Mouse (Mus musculus): ENCODE results near the gene Proz. TPM values are rescaled to one million over a fixed set of nuclear protein-coding genes. Genes with fewer than 3 reads are reported as not detected.

Gene Proz
- 0.29 and 0.38 TPM in 2 replicates for polyA plus RNA-seq (2014; fragmentation: Nextera tagmentation; extraction: Ambion mirVana)

DNA sequence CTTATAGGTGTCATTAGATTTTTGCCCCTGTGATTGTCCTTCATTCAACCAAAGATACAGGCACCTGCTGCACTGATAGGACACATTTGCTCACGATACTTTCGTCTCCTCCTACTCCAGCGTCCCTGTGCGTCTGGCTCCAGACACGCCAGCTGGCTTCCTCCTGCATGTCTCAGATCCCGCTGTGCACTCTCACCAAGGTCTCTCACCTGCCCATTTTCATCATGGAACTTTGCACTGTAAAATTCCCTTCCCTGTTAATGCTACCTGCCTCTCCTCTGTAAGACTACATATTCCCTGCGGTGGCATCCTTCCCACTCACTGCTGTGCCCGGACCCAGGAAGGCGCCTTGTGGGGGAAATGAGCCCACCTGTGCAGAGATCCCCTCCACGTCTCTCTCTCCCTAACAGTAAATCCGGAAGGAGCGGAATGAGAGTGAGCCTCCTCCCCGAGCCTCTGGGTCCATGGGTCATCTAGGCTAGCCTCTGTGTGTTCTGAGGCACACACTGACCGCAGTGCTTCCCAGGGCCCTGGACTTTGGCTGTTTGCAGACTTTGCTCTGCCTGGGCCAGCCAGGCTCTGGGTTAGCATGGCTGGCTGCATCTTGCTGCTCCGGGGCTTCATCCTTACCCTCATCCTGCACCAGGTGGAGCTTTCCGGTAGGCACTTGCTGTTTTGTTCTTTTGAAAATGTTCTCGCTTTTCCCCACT is at the start of gene Proz:
Gene Proz, plus strand, starts transcription at position 474 of the 710 bp plus-strand sequence.
- Histone ChIP-seq H3K4me2 (no peak within 1 kb of the TSS), H3K27me3 (ENCODE audit: insufficient read depth, low read length) (no peaks in the 10 kb centered on the region), H3K36me3 (ENCODE audit: insufficient read depth) (no peaks in the 10 kb centered on the region), H3K4me1 (ENCODE audit: insufficient read depth) (no peaks in the 10 kb centered on the region), H3K27ac (ENCODE audit: low read depth) (no peak within 1 kb of the TSS), H3K4me3 (ENCODE audit: low read depth, low read length) (no peak within 1 kb of the TSS), H3K9me3 (ENCODE audit: low read depth, low read length) (no peaks in the 10 kb centered on the region), H3K9ac (no peak within 1 kb of the TSS)
- 67% methylated on average over 17 of the region's 17 CpGs for whole genome bisulfite sequencing
- TF ChIP-seq CTCF (IDR thresholded peaks at IDR 0.05; ENCODE audit: low read depth): no peak
- ATAC-seq (ENCODE audit: insufficient read depth) (no peak), DNase-seq (no peak)

DNA sequence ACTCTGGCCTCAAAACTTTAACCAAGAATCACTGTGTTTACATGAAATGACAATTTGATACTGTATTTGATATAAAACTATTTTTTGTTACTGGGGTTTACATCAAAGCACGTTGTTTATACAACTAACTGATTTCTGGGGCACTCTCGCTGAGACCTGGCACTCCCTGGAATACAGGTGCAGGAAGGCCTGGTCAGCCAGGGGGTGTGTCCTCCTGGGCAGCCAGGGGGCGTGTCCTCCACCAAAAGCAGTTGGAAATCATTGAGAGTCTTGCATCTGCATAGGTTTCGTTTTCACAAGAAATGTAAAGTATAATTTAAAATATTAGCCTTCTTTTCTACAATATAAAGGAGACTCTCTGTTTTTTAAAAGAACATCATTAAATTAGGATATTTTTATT is 41.2 kb upstream of the Proz start:
- whole genome bisulfite sequencing: 55% methylated on average over 4 of the region's 4 CpGs

DNA sequence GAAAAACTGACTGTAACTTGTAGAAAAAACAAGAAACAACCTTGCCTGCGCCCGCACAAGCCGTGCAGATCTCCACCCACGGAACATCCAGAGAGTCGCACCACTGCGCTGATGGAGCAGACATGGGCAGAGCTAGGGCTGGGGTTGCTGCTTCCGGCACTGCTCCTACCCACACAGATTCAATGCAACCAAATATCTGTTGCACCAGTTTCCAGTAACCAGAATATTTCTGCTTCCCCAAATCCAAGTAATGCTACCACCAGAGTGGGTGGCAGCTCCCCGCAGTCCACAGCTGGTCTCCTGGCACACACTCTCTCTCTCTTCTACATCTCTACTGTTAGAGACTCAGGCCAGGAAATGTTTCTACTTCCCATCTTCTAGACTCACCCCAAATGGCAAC is 38.9 kb upstream of the Proz start:
- TF ChIP-seq CTCF (IDR thresholded peaks at IDR 0.05; ENCODE audit: low read depth): no peak

More for the DNA sequence above, 41.2 kb upstream of the Proz start:
- H3K4me3 ChIP-seq (ENCODE audit: low read depth, low read length): no peak overlapping the region
- no peaks in the 10 kb centered on the region for H3K36me3 ChIP-seq (ENCODE audit: insufficient read depth)
- no peaks in the 10 kb centered on the region for H3K9me3 ChIP-seq (ENCODE audit: low read depth, low read length)
- no peak for TF ChIP-seq CTCF (IDR thresholded peaks at IDR 0.05; ENCODE audit: low read depth)
- DNase-seq (no peak), ATAC-seq (ENCODE audit: insufficient read depth) (no peak)
- H3K27me3 ChIP-seq (ENCODE audit: insufficient read depth, low read length): no peaks in the 10 kb centered on the region
- no peaks in the 10 kb centered on the region for H3K4me1 ChIP-seq (ENCODE audit: insufficient read depth)
- H3K9ac ChIP-seq: no peak overlapping the region
- no peak overlapping the region for H3K4me2 ChIP-seq
- H3K27ac ChIP-seq (ENCODE audit: low read depth): no peak overlapping the region

DNA sequence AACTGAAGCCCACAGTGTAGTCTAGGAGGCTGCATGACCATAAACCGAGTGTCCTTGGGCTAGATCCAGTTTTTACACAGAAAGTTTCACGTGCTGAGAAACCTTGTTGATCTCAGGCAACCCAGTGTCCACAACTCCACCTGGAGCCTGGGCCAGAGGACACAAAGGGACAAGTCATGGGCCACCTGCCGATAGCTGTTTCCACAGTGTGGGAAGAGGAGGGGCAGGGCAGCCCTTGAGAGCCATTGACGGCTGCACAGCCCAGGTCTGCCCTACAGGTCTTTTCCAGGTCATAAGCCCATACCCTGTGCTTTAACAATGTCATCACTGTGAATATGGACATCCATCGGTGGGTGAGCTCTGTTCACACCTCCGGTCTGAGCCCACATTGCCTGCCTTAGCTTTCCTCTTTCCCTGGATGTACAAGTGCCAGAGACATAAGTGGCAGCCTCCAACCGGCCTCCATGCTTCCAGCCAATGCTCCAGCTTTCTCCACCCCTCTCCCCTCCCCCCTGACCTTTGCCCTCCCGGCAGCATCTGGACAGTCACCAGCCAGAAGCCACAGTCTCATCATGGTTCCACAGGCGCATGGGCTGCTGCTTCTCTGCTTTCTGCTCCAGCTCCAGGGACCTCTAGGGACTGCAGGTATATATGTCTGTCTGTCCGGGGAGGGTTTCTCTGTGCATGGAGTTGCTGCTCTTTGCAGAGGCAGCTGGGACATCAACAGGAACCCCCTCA is 35.1 kb upstream of the Proz start, which contains the start of gene F7:
Gene F7, plus strand, starts transcription at position 548 of the 738 bp plus-strand sequence.
- ATAC-seq (ENCODE audit: insufficient read depth): no peak
- H3K36me3 ChIP-seq (ENCODE audit: insufficient read depth): no peaks in the 10 kb centered on the region
- H3K4me2 ChIP-seq: no peak within 1 kb of the TSS
- no peak within 1 kb of the TSS for H3K27ac ChIP-seq (ENCODE audit: low read depth)
- no peak for DNase-seq
- H3K4me1 ChIP-seq (ENCODE audit: insufficient read depth): no peaks in the 10 kb centered on the region
- H3K27me3 ChIP-seq (ENCODE audit: insufficient read depth, low read length): no peaks in the 10 kb centered on the region
- H3K4me3 ChIP-seq (ENCODE audit: low read depth, low read length): no peak within 1 kb of the TSS
- 46% methylated on average over 10 of the region's 10 CpGs for WGBS
- no peak within 1 kb of the TSS for H3K9ac ChIP-seq
- no peaks in the 10 kb centered on the region for H3K9me3 ChIP-seq (ENCODE audit: low read depth, low read length)
- TF ChIP-seq CTCF (IDR thresholded peaks at IDR 0.05; ENCODE audit: low read depth): no peak

More for the DNA sequence above, 38.9 kb upstream of the Proz start:
- Histone ChIP-seq H3K4me2 (no peak overlapping the region), H3K4me1 (ENCODE audit: insufficient read depth) (no peaks in the 10 kb centered on the region), H3K36me3 (ENCODE audit: insufficient read depth) (no peaks in the 10 kb centered on the region), H3K27ac (ENCODE audit: low read depth) (no peak overlapping the region), H3K4me3 (ENCODE audit: low read depth, low read length) (no peak overlapping the region), H3K9me3 (ENCODE audit: low read depth, low read length) (no peaks in the 10 kb centered on the region), H3K9ac (no peak overlapping the region), H3K27me3 (ENCODE audit: insufficient read depth, low read length) (no peaks in the 10 kb centered on the region)
- no peak for ATAC-seq (ENCODE audit: insufficient read depth)
- WGBS: 91% methylated on average over 8 of the region's 8 CpGs
- no peak for DNase-seq

DNA sequence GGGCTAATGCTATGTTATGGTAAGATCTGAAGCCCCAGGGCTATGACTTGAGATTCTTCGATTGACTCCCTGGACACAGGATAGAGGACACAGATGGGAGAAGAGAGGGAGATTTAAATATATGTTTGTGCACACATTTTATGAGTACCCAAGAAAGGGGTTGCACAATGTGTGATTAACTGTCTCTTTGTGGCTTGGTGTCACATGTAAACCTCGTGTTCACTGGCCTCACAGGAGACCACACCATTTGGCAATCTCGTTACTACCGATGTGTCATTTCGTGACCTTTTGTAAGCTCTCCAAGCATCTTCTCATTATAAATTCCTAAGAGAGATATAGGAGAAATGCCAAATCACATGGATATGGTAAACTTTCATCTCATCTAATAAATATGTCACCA is 33.1 kb upstream of the Proz start:
- Histone ChIP-seq H3K4me2 (no peak overlapping the region), H3K9me3 (ENCODE audit: low read depth, low read length) (no peaks in the 10 kb centered on the region), H3K27me3 (ENCODE audit: insufficient read depth, low read length) (no peaks in the 10 kb centered on the region), H3K36me3 (ENCODE audit: insufficient read depth) (no peaks in the 10 kb centered on the region), H3K27ac (ENCODE audit: low read depth) (no peak overlapping the region), H3K9ac (no peak overlapping the region), H3K4me3 (ENCODE audit: low read depth, low read length) (no peak overlapping the region), H3K4me1 (ENCODE audit: insufficient read depth) (no peaks in the 10 kb centered on the region)
- 78% methylated on average over 5 of the region's 5 CpGs for WGBS
- DNase-seq (no peak), ATAC-seq (ENCODE audit: insufficient read depth) (no peak)
- TF ChIP-seq CTCF (IDR thresholded peaks at IDR 0.05; ENCODE audit: low read depth): no peak

DNA sequence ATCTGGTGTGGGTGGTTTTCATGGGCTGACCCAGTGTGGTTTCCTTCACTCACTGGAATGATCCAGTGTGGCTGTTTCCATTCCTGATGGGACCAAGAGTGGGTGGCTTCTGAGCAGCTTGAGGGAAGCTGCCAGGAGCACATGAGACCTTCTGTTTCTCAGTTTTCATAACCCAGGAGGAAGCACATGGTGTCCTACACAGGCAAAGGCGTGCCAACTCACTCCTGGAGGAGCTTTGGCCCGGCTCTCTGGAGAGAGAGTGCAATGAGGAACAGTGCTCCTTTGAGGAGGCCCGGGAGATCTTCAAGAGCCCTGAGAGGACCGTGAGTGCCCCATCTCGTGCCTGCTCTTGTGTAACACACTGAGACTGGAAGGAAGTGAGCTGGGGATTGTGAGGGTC is 32.2 kb upstream of the Proz start:
- no peak overlapping the region for H3K4me2 ChIP-seq
- no peak for DNase-seq
- 67% methylated on average over 5 of the region's 5 CpGs for WGBS

DNA sequence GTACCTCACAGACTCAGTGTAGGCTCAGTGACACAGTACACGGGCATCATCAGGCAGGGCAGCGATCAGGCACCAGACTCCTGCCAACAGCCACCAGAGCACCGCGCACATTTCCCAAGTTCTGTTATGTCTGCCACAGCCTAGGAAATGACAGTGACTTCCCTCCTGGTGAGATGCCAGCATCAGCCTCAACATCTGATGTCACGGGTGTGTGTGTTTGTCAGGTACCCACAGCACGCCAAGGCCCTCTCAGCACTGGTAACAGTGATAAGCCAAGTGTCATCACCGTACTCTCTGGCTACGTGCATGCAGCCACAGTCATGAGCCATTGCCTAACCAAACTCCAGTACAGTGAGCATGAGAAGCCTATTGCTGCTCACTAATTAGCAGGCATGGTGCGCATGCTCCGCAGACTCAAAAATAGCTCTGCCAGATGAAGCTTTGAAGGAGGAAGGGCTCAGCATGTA is 24.3 kb upstream of the Proz start:
- Histone ChIP-seq H3K9ac (no peak overlapping the region), H3K27me3 (ENCODE audit: insufficient read depth, low read length) (no peaks in the 10 kb centered on the region), H3K4me2 (no peak overlapping the region), H3K4me3 (ENCODE audit: low read depth, low read length) (no peak overlapping the region), H3K27ac (ENCODE audit: low read depth) (no peak overlapping the region), H3K9me3 (ENCODE audit: low read depth, low read length) (no peaks in the 10 kb centered on the region), H3K4me1 (ENCODE audit: insufficient read depth) (no peaks in the 10 kb centered on the region), H3K36me3 (ENCODE audit: insufficient read depth) (no peaks in the 10 kb centered on the region)
- ATAC-seq (ENCODE audit: insufficient read depth) (no peak), DNase-seq (no peak)
- WGBS: 81% methylated on average over 10 of the region's 10 CpGs
- TF ChIP-seq CTCF (IDR thresholded peaks at IDR 0.05; ENCODE audit: low read depth): no peak

More for the DNA sequence above, 32.2 kb upstream of the Proz start:
- no peak for TF ChIP-seq CTCF (IDR thresholded peaks at IDR 0.05; ENCODE audit: low read depth)
- H3K9ac ChIP-seq: no peak overlapping the region
- no peaks in the 10 kb centered on the region for H3K27me3 ChIP-seq (ENCODE audit: insufficient read depth, low read length)
- no peak overlapping the region for H3K4me3 ChIP-seq (ENCODE audit: low read depth, low read length)
- ATAC-seq (ENCODE audit: insufficient read depth): no peak
- H3K9me3 ChIP-seq (ENCODE audit: low read depth, low read length): no peaks in the 10 kb centered on the region
- H3K4me1 ChIP-seq (ENCODE audit: insufficient read depth): no peaks in the 10 kb centered on the region
- no peaks in the 10 kb centered on the region for H3K36me3 ChIP-seq (ENCODE audit: insufficient read depth)
- H3K27ac ChIP-seq (ENCODE audit: low read depth): no peak overlapping the region

Measured in lung, embryonic 14.5 days (tissue).